Mouse (Mus musculus) midbrain, embryonic 10.5 days (tissue): Measurements from ENCODE around the gene Nxnl2. TPM values are rescaled to one million over a fixed set of nuclear protein-coding genes. Genes with fewer than 3 reads are reported as not detected.

Experiments
- DNase-seq: peaks from one replicate; pipeline ENCODE4 v3.0.0-alpha.2; 2017; ENCODE audit warnings: low spot score
- H3K27ac ChIP-seq: fragments of 300-500 bp; sonication (generic); replicated peaks from 2 replicates; pipeline ENCODE4 v1.5.1; 2016; ENCODE audit warnings: mild to moderate bottlenecking
- H3K27me3 ChIP-seq: fragments of 300-500 bp; sonication (generic); 2 replicates; pipeline ENCODE4 v1.6.1; 2016; ENCODE audit warnings: low read depth, mild to moderate bottlenecking; ENCODE audit not compliant: poor library complexity, severe bottlenecking
- H3K36me3 ChIP-seq: fragments of 300-500 bp; sonication (generic); 2 replicates; pipeline ENCODE4 v1.6.1; 2016; ENCODE audit warnings: mild to moderate bottlenecking, moderate library complexity
- H3K4me1 ChIP-seq: fragments of 300-500 bp; sonication (generic); 2 replicates; pipeline ENCODE4 v1.6.1; 2016
- H3K4me3 ChIP-seq: fragments of 300-500 bp; sonication (generic); 2 replicates; pipeline ENCODE4 v1.5.1; 2016; ENCODE audit warnings: mild to moderate bottlenecking, moderate library complexity
- H3K9me3 ChIP-seq: fragments of 300-500 bp; sonication (generic); replicated peaks from 2 replicates; pipeline ENCODE4 v1.6.1; 2016; ENCODE audit warnings: mild to moderate bottlenecking
- WGBS: fragments of 180-500 bp; shearing (Covaris S2); methylation state at CpG from one replicate; pipeline ENCODE4 v1.1.7; 2016; 5-methylcytosine and 5-hydroxymethylcytosine counted together
- microRNA-seq: library from miRNA; unstranded; fragments of <30 nt; microRNA quantifications from one replicate; pipeline ENCODE4, GENCODE M21; 2017
- polyA plus RNA-seq: library from polyadenylated mRNA; unstranded; fragments of >200 nt; fragmentation: Nextera tagmentation; extraction: Ambion mirVana; gene quantifications from 2 replicates; pipeline ENCODE4 v1.2.1, GENCODE M21; 2016

The Nxnl2 gene
- polyA plus RNA-seq, 1 experiment from 2014 or later, result 0.70 TPM

GRCm38 (mm10) chr13:51214746-51215145 lies 43.9 kb downstream of the Nxnl2 start:
- Histone ChIP-seq H3K4me3 (no peak overlapping the region), H3K27me3 (no peaks in the 10 kb centered on the region), H3K27ac (no peak overlapping the region), H3K4me1 (no peaks in the 10 kb centered on the region), H3K9me3 (no peaks in the 10 kb centered on the region), H3K36me3 (no peaks in the 10 kb centered on the region)
- WGBS, result 86% methylated on average over 2 of the region's 2 CpGs
- no peak for DNase-seq

DNA sequence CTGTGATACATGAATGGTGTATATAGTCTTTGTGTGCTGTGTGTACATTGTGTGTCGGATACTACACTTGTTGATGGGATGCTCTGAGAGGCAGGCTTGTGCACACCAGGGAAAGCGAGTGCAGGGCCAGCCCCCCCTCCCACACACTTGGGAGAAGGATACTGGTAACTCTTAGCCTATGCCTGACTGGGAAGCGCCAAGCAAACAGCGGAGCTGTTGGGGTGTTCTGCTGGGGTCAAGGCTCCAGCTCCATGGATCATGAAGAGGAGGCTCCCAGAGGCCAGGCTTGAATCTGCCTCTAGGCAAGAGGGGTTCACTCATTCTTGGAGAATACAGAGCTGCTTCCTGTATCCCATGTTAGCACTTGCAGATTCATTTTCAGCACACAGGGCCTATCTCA lies 50.1 kb downstream of the Nxnl2 start:
- Histone ChIP-seq H3K4me3 (no peak overlapping the region), H3K9me3 (no peaks in the 10 kb centered on the region; the same call in 1 of the 2 replicates), H3K27me3 (no peaks in the 10 kb centered on the region), H3K36me3 (no peaks in the 10 kb centered on the region), H3K27ac (no peak overlapping the region), H3K4me1 (peaks cover 17% of the 10 kb centered on the region)
- 90% methylated on average over 4 of the region's 4 CpGs for WGBS
- DNase-seq, result no peak

DNA sequence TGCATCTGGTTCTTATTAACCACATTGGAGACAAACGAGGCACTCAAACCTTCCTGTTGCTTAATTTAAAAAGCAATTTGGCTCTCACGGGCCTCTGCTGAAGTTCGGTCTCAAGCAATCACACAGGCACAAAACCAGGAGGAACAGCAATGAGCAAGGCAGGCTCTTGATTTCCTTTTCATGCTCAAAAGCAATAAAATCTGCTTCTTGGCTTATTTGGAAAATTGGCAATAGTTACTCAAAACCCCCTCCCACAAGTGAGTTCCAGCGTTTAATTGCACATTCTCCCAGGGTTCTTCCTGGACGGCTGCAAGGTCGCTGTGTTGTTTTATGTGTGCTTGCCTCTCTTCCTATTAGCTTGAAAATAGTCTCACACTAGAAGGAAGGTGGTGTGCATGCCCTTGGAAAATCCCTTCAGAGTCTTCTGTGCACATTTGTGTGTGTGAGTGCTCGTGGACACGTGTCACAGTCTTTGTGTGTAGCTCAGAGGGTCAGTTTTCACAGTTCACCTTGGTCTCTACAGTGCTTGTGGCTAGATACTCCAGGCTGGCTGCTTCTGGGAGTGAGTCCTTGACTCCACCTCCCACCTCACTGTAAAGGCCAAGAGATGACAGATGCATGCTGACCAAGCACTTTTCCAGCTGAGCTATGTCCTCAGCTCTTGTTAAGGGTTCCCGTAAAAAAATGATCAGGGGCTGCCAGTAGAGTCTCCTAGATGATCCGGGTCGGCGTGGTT lies 50.8 kb downstream of the Nxnl2 start:
- Histone ChIP-seq H3K36me3 (no peaks in the 10 kb centered on the region), H3K4me3 (no peak overlapping the region), H3K27ac (peak overlapping the region; percentile 52; the same call in 1 of the 2 replicates), H3K4me1 (peaks cover 17% of the 10 kb centered on the region), H3K9me3 (no peaks in the 10 kb centered on the region; the same call in 1 of the 2 replicates), H3K27me3 (no peaks in the 10 kb centered on the region)
- 81% methylated on average over 12 of the region's 12 CpGs for WGBS
- DNase-seq, result no peak

Small RNA genes within 50 kb of the gene (microRNA-seq; reads per million reads assigned to microRNA genes)
- not detected for gene Gm44341

Other genes starting within 250 kb of the Nxnl2 start
- gene Spin1, start 70.1 kb upstream of the Nxnl2 start, polyA plus RNA-seq, result 73.8 and 84.8 TPM in 2 replicates
- 47.5 and 53.4 TPM in 2 replicates for gene S1pr3, start 237.6 kb downstream of the Nxnl2 start, polyA plus RNA-seq